Mouse (Mus musculus) E14TG2a.4 (cell line): ENCODE results near the gene Gm45021.

Experiments used
- CTCF ChIP-seq: conservative IDR thresholded peaks from 2 replicates; pipeline ENCODE4 v1.5.1; 2014; ENCODE audit warnings: low read length
- NANOG ChIP-seq: IDR thresholded peaks from 2 replicates; pipeline ENCODE4 v1.6.1; 2014; ENCODE audit warnings: borderline replicate concordance, low read length, mixed read lengths
- POU5F1 ChIP-seq: IDR thresholded peaks from 2 replicates; pipeline ENCODE4 v1.6.1; 2014; ENCODE audit warnings: low read length, borderline replicate concordance

GRCm38 (mm10) chr6:48642764-48643292, 53.4 kb downstream of the Gm45021 start:
- TF ChIP-seq CTCF (peak; percentile 58), NANOG (no peak), POU5F1 (no peak)
